Mouse (Mus musculus): ENCODE measurements around the gene Sbf1.

Gene Sbf1

DNA sequence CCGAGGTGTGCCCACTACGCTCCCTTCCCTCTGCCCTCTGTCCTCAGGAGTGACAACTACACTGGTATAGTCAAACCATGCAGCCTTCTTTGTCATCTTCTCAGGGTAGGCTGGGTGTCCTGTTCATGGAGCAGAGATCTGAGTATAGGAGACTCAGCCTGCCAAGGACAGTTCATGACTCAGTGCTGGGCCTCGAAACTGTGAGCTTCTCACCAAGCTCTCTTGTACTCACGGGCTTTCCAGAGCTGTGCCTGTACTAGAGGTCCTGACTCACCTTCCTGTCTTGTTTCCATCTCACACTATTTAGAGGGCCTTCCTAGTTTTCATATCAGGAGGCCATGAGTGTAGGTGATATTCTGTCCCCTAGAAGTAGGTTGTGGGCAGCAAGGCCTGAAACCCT is 37.7 kb downstream of the Sbf1 start:
- DNase-seq: no peak

DNA sequence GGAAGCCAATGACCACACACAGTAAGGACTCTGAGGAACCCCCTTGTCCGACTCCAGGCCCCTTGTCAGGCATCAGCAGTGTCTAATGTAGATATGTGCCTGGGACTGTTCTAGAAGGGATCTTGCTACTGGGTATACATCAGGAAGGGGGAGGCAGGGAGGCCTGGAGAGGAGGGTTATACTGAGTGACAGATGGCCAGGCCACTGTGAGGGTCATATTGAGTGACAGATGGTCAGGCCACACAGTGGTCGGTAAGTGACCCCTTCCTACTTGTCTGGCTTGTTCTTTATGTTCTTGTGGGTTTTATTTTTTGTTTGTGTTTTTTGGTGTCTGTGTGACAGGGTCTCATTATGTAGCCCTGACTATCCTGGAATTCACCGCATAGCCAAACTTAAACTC is 39.6 kb downstream of the Sbf1 start:
- no peak for DNase-seq

DNA sequence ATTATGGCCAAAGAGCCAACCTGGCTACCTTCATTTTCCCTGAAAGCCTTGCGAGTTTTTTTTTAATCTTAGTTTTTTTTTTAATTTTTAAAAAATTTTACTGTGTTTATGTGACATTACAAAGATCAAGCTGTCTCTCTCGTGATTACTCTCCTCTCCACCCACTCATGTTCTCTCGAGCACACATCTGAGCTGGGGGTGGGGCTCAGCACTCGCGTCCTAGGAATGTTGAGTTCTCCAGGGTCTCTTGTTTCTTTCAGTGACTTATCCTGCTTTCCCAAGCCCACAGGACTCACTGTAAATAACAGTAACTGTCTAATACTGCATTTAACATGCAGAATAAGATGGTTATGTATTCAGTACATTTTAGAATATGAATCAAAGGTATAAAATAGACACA is 50.6 kb downstream of the Sbf1 start:
- no peak for DNase-seq

DNA sequence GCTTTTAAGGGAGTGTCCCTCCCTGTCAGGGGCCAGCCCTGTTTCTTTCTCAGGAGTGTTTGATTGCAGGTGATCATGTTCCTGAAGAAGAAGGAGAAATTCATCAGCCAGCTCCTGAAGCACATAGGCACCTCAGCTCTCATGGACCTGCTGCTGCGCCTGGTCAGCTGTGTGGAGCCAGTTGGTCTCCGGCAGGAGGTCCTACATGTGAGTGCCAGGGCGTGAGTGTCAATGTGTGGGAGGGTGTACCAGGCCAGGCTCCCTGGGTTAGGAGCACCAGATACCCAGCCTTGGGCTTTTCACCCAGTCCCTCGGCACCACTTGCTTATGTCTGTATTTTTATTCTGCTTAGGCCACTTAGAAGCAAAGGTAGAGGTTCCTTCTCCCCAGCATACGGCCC is 56.1 kb downstream of the Sbf1 start:
- DNase-seq: peak; percentile 78

DNA sequence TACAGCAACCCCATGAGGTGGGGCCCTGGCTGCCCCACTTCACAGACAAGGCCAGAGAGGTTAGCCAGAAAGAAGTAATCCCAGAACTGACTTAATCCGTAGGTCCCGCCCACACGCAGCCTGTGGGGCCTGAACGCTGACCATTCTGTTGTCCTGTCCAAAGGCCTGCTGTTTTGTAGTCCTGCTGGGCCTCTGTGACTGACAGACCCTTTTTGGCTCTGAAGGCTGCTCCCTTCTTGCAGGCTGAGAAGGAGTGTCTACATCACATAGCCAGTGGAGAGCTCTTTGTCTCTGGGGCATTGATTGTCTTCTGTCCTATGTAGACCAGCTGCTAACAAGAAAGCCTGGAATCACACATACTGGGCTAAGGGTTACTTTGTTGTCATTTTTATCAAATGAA is 59.8 kb downstream of the Sbf1 start:
- peak; percentile 92 for DNase-seq

DNA sequence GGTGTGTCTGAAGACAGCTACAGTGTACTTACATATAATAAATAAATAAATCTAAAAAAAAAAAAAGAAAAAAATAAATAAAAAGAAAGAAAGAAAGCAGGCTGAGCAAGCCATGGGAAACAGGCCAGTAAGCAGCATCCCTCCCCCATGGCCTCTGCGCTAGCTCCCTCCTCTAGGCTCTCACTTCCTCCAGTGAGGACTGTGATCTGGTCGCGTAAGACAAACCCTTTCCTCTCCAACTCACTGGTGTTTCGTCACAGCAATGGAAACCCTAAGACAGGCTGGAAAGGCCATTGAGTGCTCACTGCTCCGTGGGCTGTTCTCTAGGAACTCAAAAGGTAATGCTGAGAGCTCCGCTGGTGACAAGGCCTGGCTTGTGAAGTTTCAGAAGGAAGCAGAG is 66.0 kb downstream of the Sbf1 start:
- DNase-seq: no peak

DNA sequence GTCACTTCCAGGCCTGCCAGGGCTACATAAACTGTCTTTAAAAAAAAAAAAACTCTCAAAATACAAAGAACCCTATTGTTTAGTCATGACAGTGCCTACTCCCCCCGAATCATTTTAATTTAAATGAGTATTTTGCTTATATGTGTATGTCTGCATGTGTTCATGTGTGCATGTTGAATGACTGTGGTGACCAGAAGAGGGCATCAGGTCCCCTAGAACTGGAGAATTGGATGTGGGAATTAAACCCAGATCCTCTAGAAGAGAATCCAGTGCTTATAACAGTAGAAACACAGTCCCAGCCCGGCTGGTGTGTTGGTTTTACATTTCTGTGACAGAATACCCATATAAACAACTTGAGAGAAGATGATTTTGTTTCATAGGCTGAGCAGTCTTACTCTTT is 74.1 kb downstream of the Sbf1 start:
- peak; percentile 35 for DNase-seq

DNA sequence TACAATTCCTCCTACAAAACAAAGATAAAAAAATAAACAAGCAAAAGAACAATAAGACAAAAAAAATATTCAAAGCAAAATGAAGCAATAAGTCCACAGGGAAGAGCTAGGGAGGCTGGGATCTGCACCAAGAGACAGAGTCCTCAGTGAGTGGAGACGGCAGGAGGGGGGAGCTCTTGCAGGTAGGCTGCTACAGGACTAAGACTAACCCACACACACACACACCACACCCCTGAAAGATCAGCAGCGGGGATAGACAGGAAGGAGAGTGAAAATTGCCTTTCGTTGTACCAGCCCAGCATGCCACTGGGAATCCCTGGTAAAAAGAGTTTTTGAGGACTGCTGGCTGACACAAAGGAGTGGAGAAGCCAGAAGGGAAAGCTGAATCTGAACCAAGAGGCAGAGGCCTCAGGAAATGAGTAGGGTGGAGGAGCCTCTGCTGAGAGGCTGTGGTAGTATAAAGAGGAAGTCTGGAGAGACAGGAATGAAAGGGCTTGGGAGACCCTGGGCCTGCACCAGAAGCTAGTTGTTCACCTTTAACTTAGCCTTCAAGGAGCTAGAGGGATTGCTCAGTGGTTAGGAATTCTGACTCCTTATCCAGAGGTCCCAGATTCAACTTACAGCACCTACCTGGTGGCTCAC is 75.2 kb downstream of the Sbf1 start:
- peak; percentile 92 for DNase-seq
